Mouse (Mus musculus) CH12.LX (cell line): Measurements from ENCODE around the gene Plekha8.

Source experiments
- BHLHE40 ChIP-seq: IDR thresholded peaks from 2 replicates; pipeline ENCODE4 v1.6.1; 2011; ENCODE audit warnings: mild to moderate bottlenecking, low read depth, low read length, improper control_type of control experiment
- CHD1 ChIP-seq: IDR thresholded peaks from 2 replicates; pipeline ENCODE4 v1.6.1; 2012; ENCODE audit warnings: low read depth, low read length, improper control_type of control experiment, inconsistent platforms
- CTCF ChIP-seq, 2 experiments: IDR thresholded peaks in 1 of 2; conservative IDR thresholded peaks in 1 of 2; 2 replicates each; pipeline ENCODE4 v1.5.1; 2011 to 2012; ENCODE audit warnings: low read depth in 2 of 2, low read length in 2 of 2, improper control_type of control experiment in 1 of 2, inconsistent platforms in 1 of 2, mild to moderate bottlenecking in 1 of 2, moderate library complexity in 1 of 2
- HCFC1 ChIP-seq: IDR thresholded peaks from 2 replicates; pipeline ENCODE4 v1.6.1; 2012; ENCODE audit warnings: low read depth, mild to moderate bottlenecking, inconsistent platforms, low read length, improper control_type of control experiment
- JUND ChIP-seq: conservative IDR thresholded peaks from 2 replicates; pipeline ENCODE4 v1.6.1; 2011; ENCODE audit warnings: low read depth, low read length, improper control_type of control experiment
- MAFK ChIP-seq: IDR thresholded peaks from 2 replicates; pipeline ENCODE4 v1.6.1; 2011; ENCODE audit warnings: low read length, improper control_type of control experiment; ENCODE audit not compliant: insufficient replicate concordance
- MAX ChIP-seq: IDR thresholded peaks from 2 replicates; pipeline ENCODE4 v1.6.1; 2011; ENCODE audit warnings: low read length, improper control_type of control experiment
- NRF1 ChIP-seq: IDR thresholded peaks from 2 replicates; pipeline ENCODE4 v1.6.1; 2014; ENCODE audit warnings: low read depth, mild to moderate bottlenecking, inconsistent platforms, low read length, improper control_type of control experiment, moderate library complexity
- POLR2A ChIP-seq: IDR thresholded peaks from 2 replicates; pipeline ENCODE4 v1.6.1; 2011; ENCODE audit warnings: low read depth, mild to moderate bottlenecking, improper control_type of control experiment, low read length
- POLR2AphosphoS2 ChIP-seq: IDR thresholded peaks from 2 replicates; pipeline ENCODE4 v1.6.1; 2011; ENCODE audit warnings: low read depth, low read length, improper control_type of control experiment
- RAD21 ChIP-seq: IDR thresholded peaks from 2 replicates; pipeline ENCODE4 v1.6.1; 2011; ENCODE audit warnings: low read depth, mild to moderate bottlenecking, low read length, improper control_type of control experiment, moderate library complexity
- SMC3 ChIP-seq: IDR thresholded peaks from 2 replicates; pipeline ENCODE4 v1.6.1; 2011; ENCODE audit warnings: low read depth, low read length, improper control_type of control experiment
- ZC3H11A ChIP-seq: IDR thresholded peaks from 2 replicates; pipeline ENCODE4 v1.6.1; 2012; ENCODE audit warnings: low read depth, mild to moderate bottlenecking, inconsistent platforms, low read length, improper control_type of control experiment

DNA sequence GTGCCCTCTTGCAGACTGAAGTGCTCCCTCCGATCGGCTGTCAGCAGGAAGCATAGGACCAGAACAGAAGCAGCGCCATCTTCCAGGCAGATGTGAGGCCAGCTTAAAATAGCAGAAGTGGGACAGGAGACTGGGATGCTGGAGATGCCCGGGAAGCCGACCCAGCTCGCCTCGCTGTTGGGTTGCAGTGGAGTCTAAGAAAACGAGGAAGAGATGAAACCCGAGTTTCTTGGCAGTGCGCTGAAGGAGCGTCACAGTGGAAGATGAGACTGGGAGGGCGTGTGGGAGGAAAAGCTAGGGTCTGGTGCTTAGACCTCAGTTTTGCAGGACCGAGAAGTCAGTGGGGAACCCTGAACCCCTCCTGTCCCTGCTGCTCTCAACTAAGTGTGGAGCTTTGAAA, 95.9 kb downstream of the Plekha8 start:
- TF ChIP-seq CTCF (conservative IDR thresholded peaks at IDR 0.05 in 1 of 2, IDR thresholded peaks at IDR 0.05 in 1 of 2; ENCODE audit: low read depth in 2 of 2, low read length in 2 of 2) (no peak), MAX (no peak), RAD21 (no peak), CHD1 (no peak), HCFC1 (no peak), JUND (no peak), NRF1 (no peak), MAFK (no peak), SMC3 (no peak), BHLHE40 (no peak), POLR2A (no peak), ZC3H11A (no peak), POLR2AphosphoS2 (no peak)
